Mouse (Mus musculus) limb, embryonic 14.5 days (tissue): Measurements from ENCODE around the gene Slc25a33. TPM values are rescaled to one million over a fixed set of nuclear protein-coding genes. Genes with fewer than 3 reads are reported as not detected.

ENCODE experiments used
- ATAC-seq: fragments of 200-750 bp; cut with Nextera tagmentation; 2 replicates; pipeline ENCODE4 v1.8.0; 2017; ENCODE audit warnings: low read depth, moderate number of reproducible peaks, moderate TSS enrichment; ENCODE audit not compliant: low FRiP score
- DNase-seq: peaks from one replicate; pipeline ENCODE4 v3.0.0-alpha.2; 2015; ENCODE audit warnings: low spot score
- H3K27ac ChIP-seq: fragments of 300-500 bp; sonication (generic); replicated peaks from 2 replicates; pipeline ENCODE4 v1.5.1; 2014; ENCODE audit warnings: low read depth, mild to moderate bottlenecking, low read length, moderate library complexity, mixed read lengths
- H3K27me3 ChIP-seq: fragments of 300-500 bp; sonication (generic); 2 replicates; pipeline ENCODE4 v1.6.1; 2014; ENCODE audit warnings: low read length, mixed read lengths; ENCODE audit not compliant: control insufficient read depth, insufficient read depth
- H3K36me3 ChIP-seq: fragments of 300-500 bp; sonication (generic); 2 replicates; pipeline ENCODE4 v1.6.1; 2014; ENCODE audit warnings: mild to moderate bottlenecking, low read length, moderate library complexity, mixed read lengths; ENCODE audit not compliant: control insufficient read depth, insufficient read depth
- H3K4me1 ChIP-seq: fragments of 300-500 bp; sonication (generic); 2 replicates; pipeline ENCODE4 v1.6.1; 2014; ENCODE audit warnings: antibody characterized with exemption, low read length, mixed read lengths; ENCODE audit not compliant: control insufficient read depth, insufficient read depth
- H3K4me2 ChIP-seq: fragments of 300-500 bp; sonication (generic); replicated peaks from 2 replicates; pipeline ENCODE4 v1.6.1; 2014; ENCODE audit warnings: low read depth, mild to moderate bottlenecking, low read length, moderate library complexity; ENCODE audit not compliant: severe bottlenecking
- H3K4me3 ChIP-seq: fragments of 300-500 bp; sonication (generic); replicated peaks from 2 replicates; pipeline ENCODE4 v1.5.1; 2014; ENCODE audit warnings: low read length
- H3K9ac ChIP-seq: fragments of 300-500 bp; sonication (generic); 2 replicates; pipeline ENCODE4 v1.6.1; 2014; ENCODE audit warnings: mild to moderate bottlenecking, low read depth, low read length, moderate library complexity; ENCODE audit not compliant: severe bottlenecking
- H3K9me3 ChIP-seq: fragments of 300-500 bp; sonication (generic); 2 replicates; pipeline ENCODE4 v1.6.1; 2016; ENCODE audit warnings: low read length; ENCODE audit not compliant: control insufficient read depth
- POLR2A ChIP-seq: fragments of 200-500 bp; IDR thresholded peaks from 2 replicates; pipeline ENCODE4 v1.8.0; 2012; ENCODE audit warnings: inconsistent platforms, mild to moderate bottlenecking, moderate library complexity, borderline replicate concordance; ENCODE audit not compliant: insufficient read depth, insufficient read length; ENCODE audit errors: extremely low read depth
- WGBS: fragments of 180-500 bp; shearing (Covaris S2); extraction: QIAGEN DNeasy Blood & Tissue Kit; methylation state at CpG from one replicate; pipeline ENCODE4 v1.1.7; 2014; 5-methylcytosine and 5-hydroxymethylcytosine counted together
- polyA plus RNA-seq, 2 experiments: library from polyadenylated mRNA; depleted of rRNA in 1 of 2; stranded (reverse) in 1 of 2; unstranded in 1 of 2; fragments of >200 nt; fragmentation: Nextera tagmentation in 1 of 2; extraction: Ambion mirVana in 1 of 2; gene quantifications; 2 replicates each; pipeline versions ENCODE4 v1.2.1 to v1.2.3; 2012 to 2014

The Slc25a33 gene
- polyA plus RNA-seq, 2 experiments = 8.2 to 10.8 TPM

DNA sequence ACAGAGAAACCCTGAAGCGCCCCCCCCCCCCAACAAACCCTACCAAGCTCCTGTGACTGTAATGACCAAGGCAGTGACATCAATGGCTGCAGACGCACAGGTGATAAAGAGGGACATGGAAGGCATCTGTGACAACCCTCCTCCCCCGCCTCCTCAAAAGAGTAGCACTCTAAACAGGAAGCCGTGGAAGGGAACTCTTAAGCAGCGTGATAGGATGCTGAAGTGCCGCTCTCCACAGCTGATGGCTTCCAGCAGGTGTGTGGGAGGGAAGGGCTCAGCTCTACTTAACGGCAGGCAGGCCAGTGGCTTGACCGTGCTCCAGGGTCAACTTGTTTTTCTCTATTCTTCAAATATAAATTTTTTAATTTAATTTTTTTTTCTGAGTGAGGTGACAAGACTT, 52.9 kb downstream of the Slc25a33 start:
- TF ChIP-seq POLR2A = no peak
- H3K4me1 ChIP-seq = no peaks in the 10 kb centered on the region
- peaks cover 94% of the 10 kb centered on the region for H3K36me3 ChIP-seq
- H3K9me3 ChIP-seq = no peaks in the 10 kb centered on the region
- H3K27ac ChIP-seq = no peak overlapping the region
- no peak overlapping the region for H3K9ac ChIP-seq
- no peak for ATAC-seq
- 85% methylated on average over 8 of the region's 8 CpGs for WGBS
- no peak overlapping the region for H3K4me2 ChIP-seq
- H3K4me3 ChIP-seq = no peak overlapping the region
- H3K27me3 ChIP-seq = no peaks in the 10 kb centered on the region
- DNase-seq = no peak

DNA sequence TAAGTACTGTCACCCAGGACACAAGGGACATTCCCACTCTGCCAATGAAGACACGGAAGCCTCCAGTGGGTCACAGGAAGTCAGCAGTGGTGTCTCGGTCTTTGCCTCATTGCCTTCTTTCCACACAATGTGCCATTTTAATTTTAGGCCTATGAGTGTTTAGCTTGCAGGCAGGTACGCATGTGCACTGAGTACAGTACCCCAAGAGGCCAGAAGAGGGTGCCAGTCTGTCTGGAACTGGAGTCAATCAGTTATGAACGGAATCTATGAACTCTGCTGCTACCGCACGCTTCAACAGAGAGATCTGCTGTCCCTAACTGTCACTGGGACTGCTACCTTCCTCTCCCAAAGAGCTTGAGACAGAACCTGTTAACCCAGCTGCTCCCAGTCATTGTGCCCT, 54.4 kb downstream of the Slc25a33 start:
- ATAC-seq (no peak), DNase-seq (no peak)
- H3K9me3 ChIP-seq = no peaks in the 10 kb centered on the region
- no peak overlapping the region for H3K4me3 ChIP-seq
- no peak for TF ChIP-seq POLR2A
- no peak overlapping the region for H3K4me2 ChIP-seq
- H3K36me3 ChIP-seq = peaks cover 94% of the 10 kb centered on the region
- no peak overlapping the region for H3K27ac ChIP-seq
- H3K27me3 ChIP-seq = no peaks in the 10 kb centered on the region
- WGBS = 76% methylated on average over 6 of the region's 6 CpGs
- H3K9ac ChIP-seq = no peak overlapping the region
- no peaks in the 10 kb centered on the region for H3K4me1 ChIP-seq

DNA sequence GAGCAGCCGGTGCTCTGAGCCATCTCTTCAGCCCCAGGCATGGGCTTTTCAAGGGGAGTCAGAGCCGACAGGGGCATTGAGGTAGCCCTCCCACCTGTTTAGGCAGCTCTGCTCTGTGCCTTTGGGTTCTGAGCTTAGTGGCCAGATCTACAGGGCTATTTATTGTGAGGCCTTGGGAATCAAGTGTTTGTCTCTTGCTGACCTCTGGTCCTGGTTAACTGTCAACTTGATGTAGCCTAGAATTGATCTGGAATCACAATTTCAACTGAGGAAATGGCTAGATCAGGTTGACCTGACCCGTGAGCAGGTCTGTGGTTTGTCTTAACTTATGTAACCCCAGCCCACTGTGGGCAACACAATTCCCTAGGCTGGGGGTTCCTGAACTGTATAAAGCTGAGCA, 59.5 kb downstream of the Slc25a33 start:
- Histone ChIP-seq H3K4me3 (no peak overlapping the region), H3K9ac (no peak overlapping the region), H3K27ac (no peak overlapping the region), H3K4me1 (no peaks in the 10 kb centered on the region), H3K27me3 (no peaks in the 10 kb centered on the region), H3K9me3 (no peaks in the 10 kb centered on the region), H3K36me3 (peaks cover 51% of the 10 kb centered on the region), H3K4me2 (no peak overlapping the region)
- 88% methylated on average over 3 of the region's 3 CpGs for WGBS
- ATAC-seq = no peak
- DNase-seq = no peak
- TF ChIP-seq POLR2A = no peak

DNA sequence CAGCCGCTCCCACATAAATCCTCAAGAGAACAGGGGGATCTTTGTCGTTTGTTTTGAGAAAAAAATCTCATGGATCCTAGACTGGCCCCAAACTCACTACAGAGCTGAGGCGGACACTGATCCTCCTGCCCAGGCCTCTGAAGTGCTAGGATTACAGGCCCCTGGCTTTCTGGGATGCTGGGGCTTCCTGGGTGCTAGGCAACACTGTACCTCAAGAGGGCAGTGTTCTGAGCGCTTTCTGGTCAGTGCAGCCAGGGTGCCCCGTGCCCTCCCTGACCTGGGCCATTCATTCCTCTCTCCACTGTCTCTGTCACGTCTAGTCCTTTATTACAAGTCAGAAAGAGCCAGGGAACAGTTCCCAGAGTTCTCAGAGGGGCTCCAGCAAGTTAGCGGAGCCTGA, 62.1 kb downstream of the Slc25a33 start:
- 22% methylated on average over 7 of the region's 7 CpGs for WGBS
- H3K27ac ChIP-seq = no peak overlapping the region
- H3K36me3 ChIP-seq = peaks cover 25% of the 10 kb centered on the region
- no peaks in the 10 kb centered on the region for H3K9me3 ChIP-seq
- H3K4me3 ChIP-seq = no peak overlapping the region
- no peak overlapping the region for H3K4me2 ChIP-seq
- H3K4me1 ChIP-seq = no peaks in the 10 kb centered on the region
- ATAC-seq = no peak
- no peak for TF ChIP-seq POLR2A
- 0 out of 2 replicates have a peak overlapping the region, but pooled peaks have one; percentile 7 for H3K9ac ChIP-seq
- no peaks in the 10 kb centered on the region for H3K27me3 ChIP-seq
- peak; percentile 42 for DNase-seq

DNA sequence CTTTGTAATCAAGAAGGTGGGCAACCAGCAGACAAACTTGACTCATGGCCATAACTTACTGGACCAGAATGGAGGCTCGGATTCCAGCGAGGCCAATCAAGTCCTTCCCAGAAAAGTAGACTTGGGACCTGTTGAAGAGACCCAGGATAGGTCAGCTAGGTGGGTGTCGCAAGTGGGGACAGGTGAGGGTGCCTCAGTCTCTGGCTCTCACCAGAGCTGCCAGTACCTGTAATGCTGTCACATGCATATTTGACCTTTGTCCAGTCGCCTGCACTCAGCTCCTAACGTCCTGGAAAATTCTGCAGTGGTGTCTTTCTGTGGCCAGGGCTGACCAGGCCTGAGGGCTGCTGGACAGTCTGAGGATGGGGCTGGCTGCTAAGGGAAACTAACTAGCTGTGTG, 62.6 kb downstream of the Slc25a33 start:
- WGBS = 92% methylated on average over 5 of the region's 5 CpGs
- no peaks in the 10 kb centered on the region for H3K9me3 ChIP-seq
- no peak for TF ChIP-seq POLR2A
- ATAC-seq = no peak
- no peaks in the 10 kb centered on the region for H3K27me3 ChIP-seq
- no peaks in the 10 kb centered on the region for H3K4me1 ChIP-seq
- H3K9ac ChIP-seq = 0 out of 2 replicates have a peak overlapping the region, but pooled peaks have one; percentile 7
- H3K27ac ChIP-seq = no peak overlapping the region
- peaks cover 20% of the 10 kb centered on the region for H3K36me3 ChIP-seq
- DNase-seq = no peak
- no peak overlapping the region for H3K4me2 ChIP-seq
- no peak overlapping the region for H3K4me3 ChIP-seq

DNA sequence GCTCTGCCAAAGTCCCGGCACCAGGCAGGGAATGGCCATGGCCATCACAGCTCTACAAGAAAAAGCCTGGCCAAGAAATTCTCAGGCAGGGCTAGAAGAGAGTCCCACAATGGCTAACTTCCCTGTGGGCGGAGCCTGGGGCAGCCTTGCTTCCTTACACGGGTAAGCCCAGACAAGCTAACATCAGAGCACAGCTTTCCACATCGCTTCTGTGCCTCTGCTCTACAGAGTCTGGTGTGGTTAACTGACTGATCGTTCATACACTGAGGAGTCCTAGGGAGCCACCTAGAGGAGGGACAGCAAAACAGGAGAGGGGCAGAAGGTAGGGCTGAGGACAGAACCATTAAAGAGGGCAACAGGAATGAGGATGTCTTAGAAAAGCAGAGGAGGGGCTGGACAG, 63.6 kb downstream of the Slc25a33 start:
- peak; percentile 65; the same call in 1 of the 2 replicates for ATAC-seq
- Histone ChIP-seq H3K36me3 (peaks cover 10% of the 10 kb centered on the region), H3K27ac (no peak overlapping the region), H3K4me3 (no peak overlapping the region), H3K9ac (no peak overlapping the region), H3K27me3 (no peaks in the 10 kb centered on the region), H3K4me2 (no peak overlapping the region), H3K4me1 (no peaks in the 10 kb centered on the region), H3K9me3 (no peaks in the 10 kb centered on the region)
- 21% methylated on average over 5 of the region's 5 CpGs for WGBS
- peak; percentile 73 for DNase-seq
- no peak for TF ChIP-seq POLR2A
